Mouse (Mus musculus): ENCODE results near the gene Clec3a.

The Clec3a gene

GRCm38 (mm10) chr8:114458113-114458784, 40.4 kb downstream of the Clec3a start:
- DNase-seq (ENCODE audit: low spot score): no peak

- DNase-seq (ENCODE audit: low spot score): no peak
Measured at GRCm38 (mm10) chr8:114460600-114460999, 42.7 kb downstream of the Clec3a start.

- DNase-seq (ENCODE audit: low spot score): no peak
Measured at GRCm38 (mm10) chr8:114462591-114462990, 44.7 kb downstream of the Clec3a start.

GRCm38 (mm10) chr8:114463305-114463704, 45.4 kb downstream of the Clec3a start:
- DNase-seq (ENCODE audit: low spot score): no peak

GRCm38 (mm10) chr8:114468526-114469207, 50.8 kb downstream of the Clec3a start:
- DNase-seq (ENCODE audit: low spot score): no peak

GRCm38 (mm10) chr8:114469208-114469590, 51.3 kb downstream of the Clec3a start:
- no peak for DNase-seq (ENCODE audit: low spot score)

- no peak for DNase-seq (ENCODE audit: low spot score)
Measured at GRCm38 (mm10) chr8:114473546-114473945, 55.7 kb downstream of the Clec3a start.
